Mouse (Mus musculus): ENCODE data around the gene Zfp692. TPM values are rescaled to one million over a fixed set of nuclear protein-coding genes. Genes with fewer than 3 reads are reported as not detected.
A peak's percentile ranks its signal among the peaks of the same experiment; 100 is the strongest.
"Not testable (repeated sequence)": the region's sequence is repeated elsewhere in the genome, so short reads cannot be mapped to it uniquely, and the experiment has no call there.

The Zfp692 gene
- total RNA-seq (2015) = 22.7 and 27.3 TPM in 2 replicates
- total RNA-seq (2017) = 33.0 and 36.8 TPM in 2 replicates

DNA sequence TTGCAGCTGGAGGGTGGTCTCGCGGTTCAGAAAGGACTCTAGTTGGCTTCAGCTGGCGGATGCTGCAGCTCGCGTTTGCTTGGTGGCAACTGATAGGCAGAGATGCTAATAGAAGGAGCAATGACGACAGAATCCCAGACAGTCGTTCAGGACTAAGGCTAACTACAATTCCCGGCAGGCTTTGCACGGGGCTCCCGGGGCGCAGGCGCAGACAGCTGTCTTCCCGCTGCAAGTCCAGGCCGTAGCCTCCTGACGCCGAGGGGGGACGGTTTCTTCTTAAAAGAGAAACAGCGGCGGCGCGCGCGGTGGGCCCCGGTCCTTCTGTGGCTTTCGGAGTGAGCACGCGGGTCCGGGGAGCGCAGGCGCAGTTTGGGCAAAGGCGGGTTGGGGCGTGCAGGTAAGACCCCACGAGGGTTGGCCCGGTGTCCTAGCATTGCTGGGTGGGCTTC lies at the start of gene Zfp692:
Gene Zfp692 (plus strand): TSS at position 210 of the 449 bp plus-strand sequence.
- ATAC-seq (replicated peaks; ENCODE audit: poor library complexity) = peak; percentile 58

DNA sequence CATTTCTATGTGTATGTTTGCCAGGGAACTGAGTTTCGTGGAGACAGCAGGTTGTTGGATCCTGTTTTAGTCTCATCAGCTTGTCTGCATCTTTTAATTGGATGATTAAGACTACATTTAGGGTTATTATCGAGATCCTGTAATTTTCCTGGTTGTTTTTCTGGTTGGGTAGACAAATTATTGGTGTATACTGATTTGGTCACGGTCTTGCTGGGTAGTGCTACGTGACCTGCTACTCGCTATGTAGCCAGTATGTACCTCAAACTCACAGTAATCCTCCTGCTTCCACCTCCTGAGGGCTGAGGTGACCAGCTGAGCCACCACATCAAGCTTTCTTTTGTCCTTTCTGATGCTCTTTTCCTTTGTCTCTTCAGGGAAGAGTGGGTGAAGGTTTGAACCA lies 49.1 kb upstream of the Zfp692 start:
- no peak for ATAC-seq (replicated peaks; ENCODE audit: poor library complexity)

DNA sequence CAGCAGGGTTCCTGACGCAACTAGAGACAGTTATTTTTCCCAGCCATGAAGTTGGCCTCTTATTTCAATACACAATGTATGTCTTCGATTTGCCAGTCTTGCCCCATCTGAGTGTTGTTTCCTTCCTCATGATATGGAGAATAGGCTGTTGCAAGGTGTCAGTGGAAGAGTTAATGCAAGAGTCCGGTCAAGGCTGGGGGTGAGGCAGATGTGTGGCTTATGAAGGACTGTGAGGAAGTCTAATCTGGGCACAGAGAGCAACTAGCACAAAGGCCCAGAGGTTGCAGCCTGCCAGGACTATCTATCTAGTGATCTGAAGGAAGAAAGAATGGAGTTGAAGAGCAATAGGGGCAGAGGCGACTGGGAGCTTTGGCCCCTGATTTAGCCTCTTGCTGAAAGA lies 46.7 kb upstream of the Zfp692 start:
- ATAC-seq (replicated peaks; ENCODE audit: poor library complexity) = peak; percentile 95

DNA sequence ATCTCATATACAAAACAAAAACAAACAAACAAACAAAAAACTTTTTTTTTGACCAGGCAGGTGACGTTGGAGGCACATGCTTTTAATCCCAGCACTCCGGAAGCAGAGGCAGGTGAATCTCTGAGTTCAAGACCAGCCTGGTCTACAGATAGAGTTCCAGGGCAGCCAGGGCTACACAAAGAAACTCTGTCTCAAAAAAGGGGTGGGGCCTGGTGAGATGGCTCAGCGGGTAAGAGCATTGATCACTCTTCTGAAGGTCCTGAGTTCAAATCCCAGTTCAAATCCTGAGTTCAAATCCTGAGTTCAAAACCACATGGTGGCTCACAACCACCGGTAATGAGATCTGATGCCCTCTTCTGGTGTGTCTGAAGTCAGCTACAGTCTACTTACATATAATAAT lies 45.0 kb upstream of the Zfp692 start:
- no peak for ATAC-seq (replicated peaks; ENCODE audit: poor library complexity)

DNA sequence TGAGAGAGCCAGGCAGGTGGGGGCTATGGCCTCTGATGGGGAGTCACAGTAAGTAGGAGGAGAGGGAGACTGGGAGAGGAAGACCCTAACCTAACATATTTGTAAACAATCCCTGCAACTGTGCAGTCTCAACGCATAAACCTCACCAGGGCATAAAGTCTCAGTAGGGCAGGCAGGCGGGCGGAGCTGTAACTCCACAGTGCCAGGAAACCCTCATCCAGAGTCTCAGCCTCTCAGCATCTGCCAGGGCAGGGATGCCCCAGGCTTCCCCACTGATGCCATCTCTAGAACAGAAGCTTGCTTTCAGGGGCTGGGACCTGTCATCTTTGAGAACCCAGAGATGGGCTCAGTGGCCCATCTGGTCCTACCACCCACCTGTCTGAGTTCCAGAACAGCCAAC lies 44.5 kb upstream of the Zfp692 start:
- ATAC-seq (replicated peaks; ENCODE audit: poor library complexity) = no peak

DNA sequence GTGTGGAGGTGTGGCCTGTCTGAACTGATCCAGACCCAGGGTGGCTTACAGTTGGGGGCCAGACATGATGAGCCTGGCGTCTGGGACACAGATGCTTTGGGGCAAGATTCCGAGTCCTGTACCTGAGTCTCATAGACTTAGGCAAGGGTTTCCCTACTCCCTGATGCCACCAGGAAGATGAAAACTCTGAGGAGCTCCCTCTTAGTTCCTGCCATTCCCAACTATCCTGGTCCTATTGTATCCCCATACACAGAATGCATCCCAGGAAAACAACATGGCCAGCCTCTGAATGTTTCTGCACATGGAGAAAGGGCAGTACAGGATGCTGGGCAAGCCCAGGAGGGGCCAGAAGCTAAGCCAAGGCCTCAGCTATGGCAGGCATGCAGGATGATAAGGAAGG lies 43.4 kb upstream of the Zfp692 start:
- no peak for ATAC-seq (replicated peaks; ENCODE audit: poor library complexity)

DNA sequence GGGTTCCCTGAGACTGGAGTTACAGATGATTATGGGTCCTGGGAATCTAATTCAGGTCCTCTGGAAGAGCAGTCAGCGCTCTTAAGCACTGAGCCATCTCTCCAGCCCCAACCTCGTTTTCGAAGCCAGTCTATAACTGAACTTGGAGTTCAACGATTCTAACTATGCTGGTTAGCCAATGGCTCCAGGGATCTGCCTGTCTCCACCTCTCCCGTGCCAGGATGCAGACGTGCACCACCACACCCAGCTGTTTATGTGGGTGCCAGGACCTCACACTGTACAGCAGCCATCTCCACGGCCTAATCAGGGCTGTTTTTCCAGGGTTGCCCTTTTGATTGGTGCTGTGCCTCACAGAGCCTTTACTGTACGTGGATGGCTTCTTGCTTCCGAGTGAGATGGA lies 42.3 kb upstream of the Zfp692 start:
- no peak for ATAC-seq (replicated peaks; ENCODE audit: poor library complexity)

DNA sequence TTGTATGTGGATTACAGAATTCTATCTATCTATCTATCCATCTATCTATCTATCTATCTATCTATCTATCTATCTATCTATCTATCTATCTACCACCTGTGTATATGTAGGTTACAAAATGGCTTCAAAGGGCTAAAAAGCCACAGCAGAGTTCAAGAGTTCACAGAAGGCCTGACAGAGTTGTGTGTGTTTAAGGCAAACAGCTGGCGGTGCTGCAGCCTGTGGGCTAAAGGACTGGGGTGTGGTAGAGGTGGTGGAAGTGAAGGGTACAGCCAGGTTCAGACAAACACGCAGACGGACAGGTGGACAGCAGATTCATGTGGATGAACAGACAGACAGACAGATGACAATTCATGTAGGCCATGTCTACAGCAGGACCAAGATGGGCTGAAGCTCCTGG lies 38.6 kb upstream of the Zfp692 start:
- ATAC-seq (replicated peaks; ENCODE audit: poor library complexity) = no peak

DNA sequence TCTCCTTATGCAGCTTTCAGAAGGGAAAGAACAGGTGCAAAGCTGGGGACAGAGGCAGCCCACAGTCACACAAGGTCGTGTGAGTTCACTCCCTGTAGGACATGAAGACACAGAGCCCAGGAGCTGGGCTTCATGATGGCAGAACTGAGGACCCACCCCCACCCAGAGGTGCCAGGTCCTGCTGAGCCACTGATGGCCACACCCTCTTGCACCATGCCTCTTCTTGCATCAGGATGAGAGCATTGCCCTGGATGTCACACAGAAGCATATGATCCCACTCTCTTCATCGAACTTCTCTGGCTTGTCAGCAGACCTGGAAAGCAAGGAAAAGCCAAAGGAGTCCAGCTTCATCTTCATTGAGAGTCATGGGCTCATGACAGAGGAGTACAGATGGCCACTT lies 32.3 kb upstream of the Zfp692 start, which contains the start of gene 4930438A08Rik:
Gene 4930438A08Rik (plus strand): TSS at position 228 of the 400 bp plus-strand sequence.
- peak; percentile 81 for ATAC-seq (replicated peaks; ENCODE audit: poor library complexity)

DNA sequence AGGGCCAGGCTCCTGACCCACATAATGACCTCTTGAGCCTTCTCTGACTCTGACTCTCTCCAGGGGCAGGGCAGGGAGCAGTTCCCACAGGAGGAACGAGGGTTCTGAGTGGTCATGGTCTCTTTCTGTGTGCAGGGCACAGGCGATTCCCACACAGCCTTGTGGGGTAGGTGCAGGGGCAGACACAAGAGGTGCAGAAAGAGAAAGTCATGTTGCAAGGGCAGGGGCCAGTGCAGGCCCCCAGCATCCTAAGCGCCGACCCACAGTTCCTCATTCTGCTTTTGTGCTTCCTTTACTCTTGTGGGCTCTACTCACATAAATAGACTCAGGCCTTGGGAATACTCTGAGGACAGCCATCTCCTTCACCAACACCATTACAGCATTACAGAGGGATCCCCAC lies 31.1 kb upstream of the Zfp692 start:
- ATAC-seq (replicated peaks; ENCODE audit: poor library complexity) = peak; percentile 80

DNA sequence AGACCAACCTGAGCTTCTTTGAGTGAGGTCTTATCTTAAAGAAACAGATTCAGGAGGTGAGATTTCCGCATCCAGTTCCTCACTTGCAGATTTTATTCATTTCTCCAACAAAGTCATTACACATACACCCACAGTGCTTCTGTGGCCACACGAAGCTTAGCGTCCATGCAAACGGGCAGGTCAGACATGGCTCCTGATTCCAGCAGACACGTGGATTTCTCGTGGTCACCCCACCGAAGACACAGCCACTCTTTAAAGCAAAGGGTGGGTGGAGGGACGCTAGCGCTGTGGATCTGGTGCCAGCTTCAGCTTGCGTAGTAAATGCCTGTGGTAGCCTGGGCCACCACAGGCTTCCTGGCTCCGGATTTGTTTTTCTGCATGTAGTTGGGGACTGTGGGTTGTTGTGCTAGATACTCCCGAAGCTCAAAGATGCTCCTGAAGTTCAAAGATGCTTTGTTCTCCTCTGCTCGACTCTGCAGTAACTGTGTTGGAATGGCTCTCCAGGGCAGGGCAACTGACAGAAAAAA lies 24.8 kb upstream of the Zfp692 start:
- peak; percentile 29; the same call in 1 of the 2 replicates for ATAC-seq (replicated peaks; ENCODE audit: poor library complexity)

DNA sequence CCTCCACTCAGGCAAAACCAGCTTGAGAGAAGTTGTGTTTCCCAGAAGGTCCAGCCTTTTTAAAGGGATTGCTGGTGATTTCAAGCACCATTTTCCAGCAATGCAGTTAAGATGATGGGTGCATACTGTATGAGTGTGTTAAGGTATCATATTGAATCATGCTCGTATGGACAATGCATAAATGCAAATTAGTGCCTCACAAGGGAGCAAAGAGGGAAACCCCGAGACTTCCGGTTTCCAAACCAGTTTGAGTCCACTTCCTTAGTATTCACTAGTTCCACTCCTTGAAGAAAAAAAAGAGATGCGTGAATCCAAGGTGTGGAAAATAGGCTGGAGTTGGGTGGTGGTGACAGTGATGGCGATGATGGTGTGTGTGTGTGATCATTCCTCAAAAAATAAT lies 24.4 kb upstream of the Zfp692 start:
- ATAC-seq (replicated peaks; ENCODE audit: poor library complexity) = no peak

DNA sequence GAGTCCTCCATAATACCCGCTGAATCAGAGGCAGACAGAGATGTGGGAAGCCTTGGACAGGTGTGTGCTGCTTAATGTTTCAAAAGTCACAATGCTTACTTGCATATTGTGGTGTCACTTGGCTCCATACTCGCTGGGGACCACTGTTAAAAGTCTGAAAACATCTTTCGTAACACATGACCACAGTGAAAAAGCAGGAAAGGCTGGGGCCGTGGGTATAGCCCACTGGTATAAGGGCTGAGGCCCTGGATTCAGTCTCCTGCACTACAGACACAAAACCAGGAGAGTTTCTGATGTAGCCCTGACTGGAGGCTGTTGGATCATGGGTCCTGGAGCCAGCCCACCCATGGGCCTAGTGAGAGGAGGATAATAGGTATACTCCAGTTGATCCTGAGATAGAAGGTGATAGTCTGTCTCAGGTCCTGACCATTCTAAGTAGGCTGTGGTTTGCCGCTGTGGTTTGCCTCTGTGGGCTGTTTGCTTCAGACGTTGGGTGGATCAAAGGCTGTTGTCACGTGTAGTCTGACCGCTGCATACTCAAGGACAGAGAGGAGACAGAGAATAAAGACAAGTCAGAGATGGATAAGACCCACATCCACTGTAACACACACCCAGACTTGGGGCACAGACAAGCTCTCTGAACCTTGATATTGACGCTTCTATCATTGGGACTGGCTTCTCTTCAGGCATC lies 16.7 kb upstream of the Zfp692 start:
- ATAC-seq (replicated peaks; ENCODE audit: poor library complexity) = peak; percentile 80

DNA sequence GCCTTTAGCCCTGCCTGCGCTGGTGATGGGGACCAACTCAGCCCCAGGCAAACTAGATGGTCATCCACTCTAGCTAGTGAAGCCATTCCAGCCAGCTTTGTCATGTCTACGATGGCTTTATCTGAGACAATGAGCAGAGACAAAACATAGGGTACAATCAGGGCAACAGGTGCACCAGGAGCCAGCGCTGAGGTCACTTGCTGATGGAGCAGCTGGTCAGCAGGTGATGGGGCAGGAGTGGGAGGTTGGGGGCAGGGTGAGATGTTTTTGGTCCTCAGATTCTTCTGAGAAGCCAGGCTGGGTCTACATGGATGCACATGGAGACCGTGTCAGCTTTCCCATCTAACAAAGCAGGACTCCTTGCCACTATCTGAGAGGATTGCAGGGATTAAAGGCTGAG lies 16.1 kb upstream of the Zfp692 start:
- ATAC-seq (replicated peaks; ENCODE audit: poor library complexity) = no peak

DNA sequence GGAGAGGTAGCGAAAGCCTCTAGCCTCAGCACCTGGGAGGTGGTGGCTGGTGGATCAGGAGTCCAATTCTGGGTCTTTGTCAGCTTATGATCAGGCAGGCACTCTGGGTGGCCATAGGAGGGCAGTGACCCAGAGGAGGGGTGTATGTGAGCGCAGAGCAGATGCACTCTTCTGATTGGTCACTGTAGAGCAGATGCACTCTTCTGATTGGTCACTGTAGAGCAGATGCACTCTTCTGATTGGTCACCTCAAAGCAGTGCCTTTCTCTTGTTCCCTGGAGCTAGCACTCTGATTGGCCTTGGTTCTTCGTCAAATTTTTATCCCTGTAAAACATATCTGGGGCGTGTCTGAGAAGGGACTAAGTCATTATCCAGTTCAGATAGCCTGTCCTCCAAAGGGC lies 14.1 kb upstream of the Zfp692 start:
- no peak for ATAC-seq (replicated peaks; ENCODE audit: poor library complexity)

DNA sequence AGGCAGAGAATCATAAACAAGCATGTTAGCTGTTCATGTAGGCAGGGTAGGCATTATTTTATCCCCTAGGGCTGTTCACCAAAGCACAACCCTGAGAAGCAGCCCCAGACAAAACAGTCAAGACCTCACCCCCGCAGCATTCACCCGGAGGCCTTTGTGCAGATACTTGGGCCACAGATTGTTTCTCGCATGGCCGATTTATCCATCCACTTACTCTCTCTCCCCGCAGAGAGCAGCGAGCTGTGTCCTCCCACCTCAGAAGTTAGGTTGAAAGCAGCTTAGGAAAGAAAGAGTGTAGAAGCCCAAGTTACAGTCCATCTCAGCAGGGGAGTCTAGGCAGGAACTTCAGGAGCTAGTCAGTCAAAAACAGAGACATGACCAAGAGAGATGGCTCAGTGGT lies 9.5 kb upstream of the Zfp692 start:
- no peak for ATAC-seq (replicated peaks; ENCODE audit: poor library complexity)

DNA sequence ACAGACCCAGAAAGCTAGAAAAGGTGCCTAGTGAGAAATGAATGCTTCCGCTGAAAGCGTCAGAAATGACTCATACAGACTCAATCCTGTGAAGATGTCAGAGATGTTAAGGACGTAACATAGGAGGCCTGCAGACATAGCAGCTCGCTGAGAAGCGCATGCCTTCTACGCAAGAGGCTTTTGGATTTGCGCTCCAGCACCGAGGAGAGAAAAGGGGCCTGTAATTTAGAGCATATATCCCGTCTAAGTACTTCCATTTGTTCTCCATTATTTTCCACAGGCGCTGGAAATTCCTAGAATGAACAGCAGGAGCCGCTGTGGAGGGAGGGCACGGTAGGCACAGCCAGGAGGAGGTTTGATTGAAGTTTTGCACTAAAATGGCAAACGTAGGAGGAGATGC lies 5.8 kb upstream of the Zfp692 start:
- peak; percentile 35 for ATAC-seq (replicated peaks; ENCODE audit: poor library complexity)

DNA sequence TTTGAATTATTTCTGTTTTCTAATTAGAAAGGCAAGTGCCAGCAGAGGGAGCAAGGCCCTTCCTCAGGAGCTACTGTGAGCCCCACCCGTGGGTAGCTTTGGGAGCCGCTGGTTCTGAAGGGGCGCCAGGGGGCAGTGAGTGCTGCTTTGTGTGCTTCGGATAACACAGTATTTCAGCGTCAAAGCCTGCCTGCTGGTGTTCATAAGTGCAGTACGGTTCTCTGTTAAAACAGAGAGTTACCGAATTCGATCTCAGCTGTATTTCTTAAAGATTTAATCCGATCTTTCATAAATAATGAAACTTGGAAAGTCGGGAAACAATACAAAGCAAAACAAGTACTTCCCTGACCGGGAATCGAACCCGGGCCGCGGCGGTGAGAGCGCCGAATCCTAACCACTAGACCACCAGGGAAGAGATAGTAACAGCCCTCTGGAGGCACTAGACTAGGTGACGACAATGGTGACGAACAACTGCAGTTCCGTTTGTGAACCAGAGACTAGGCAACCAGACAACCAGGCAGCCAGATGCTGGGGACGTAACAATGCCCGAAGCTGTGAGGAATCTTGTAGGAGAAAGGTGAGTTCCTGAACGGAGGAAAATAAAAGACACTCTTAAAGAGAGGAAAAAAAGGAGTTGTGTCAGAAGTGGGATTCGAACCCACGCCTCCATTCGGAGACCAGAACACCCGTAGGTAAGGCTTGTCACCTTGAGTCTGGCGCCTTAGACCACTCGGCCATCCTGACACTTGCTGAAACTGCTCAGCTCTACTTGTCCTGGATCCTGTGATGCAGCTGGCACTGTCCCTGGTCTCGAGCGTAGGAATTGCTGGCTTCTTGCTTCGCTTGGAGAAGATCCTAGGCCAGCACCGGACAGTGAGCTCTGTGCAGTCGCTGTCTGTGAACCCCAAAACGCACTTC lies 4.8 kb upstream of the Zfp692 start:
- ATAC-seq (replicated peaks; ENCODE audit: poor library complexity) = peak; percentile 79

DNA sequence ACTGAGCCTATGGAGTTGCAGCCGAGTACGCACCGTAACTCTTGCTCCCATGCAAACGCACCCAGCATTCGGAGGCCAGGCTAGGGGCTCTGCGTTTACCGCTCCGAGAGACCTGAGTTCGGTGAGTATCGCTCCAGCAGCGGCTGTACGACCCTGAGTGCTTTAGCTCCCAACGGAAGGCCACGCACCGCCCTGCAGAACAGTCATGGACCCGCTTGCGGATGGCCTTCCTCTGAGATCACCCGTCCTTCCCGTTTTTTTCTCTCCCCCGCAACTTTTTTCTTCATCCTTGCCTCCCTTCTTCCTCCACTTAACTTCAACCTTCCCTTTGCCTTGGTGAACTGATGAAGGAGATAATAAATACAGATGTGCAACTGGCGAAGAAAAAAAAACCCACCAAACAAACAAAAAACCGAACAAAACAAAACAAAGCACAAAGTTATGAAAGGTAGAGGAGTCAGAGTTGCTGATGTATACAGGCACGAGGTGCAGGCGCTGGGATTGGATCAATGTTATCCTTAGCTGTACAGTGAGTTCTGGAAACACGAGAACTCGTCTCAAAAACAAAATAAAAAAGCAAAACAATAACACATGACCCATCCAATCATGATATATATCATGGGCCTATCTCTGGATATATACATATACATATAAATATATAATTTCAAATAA lies 4.0 kb upstream of the Zfp692 start:
- peak; percentile 23 for ATAC-seq (replicated peaks; ENCODE audit: poor library complexity)

DNA sequence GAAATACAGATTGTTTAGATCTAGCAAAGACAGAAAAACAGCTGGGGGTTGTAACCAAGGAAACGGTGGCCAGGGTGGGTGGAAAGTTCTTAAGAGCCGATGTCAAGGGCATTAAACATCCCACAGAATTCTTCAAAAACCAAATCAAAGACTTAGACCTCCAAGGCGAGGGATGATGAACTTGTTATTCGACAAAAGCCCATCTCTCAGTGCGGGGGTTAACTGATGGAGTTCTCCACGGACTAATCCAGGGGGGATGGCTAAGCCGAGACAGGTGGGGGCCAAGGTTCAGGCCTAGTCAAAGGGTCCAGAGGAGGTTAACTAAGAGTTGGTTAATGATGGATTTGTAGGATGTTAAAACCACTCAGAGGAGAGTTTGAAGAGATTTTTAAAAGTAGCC lies 3.3 kb upstream of the Zfp692 start:
- no peak for ATAC-seq (replicated peaks; ENCODE audit: poor library complexity)

DNA sequence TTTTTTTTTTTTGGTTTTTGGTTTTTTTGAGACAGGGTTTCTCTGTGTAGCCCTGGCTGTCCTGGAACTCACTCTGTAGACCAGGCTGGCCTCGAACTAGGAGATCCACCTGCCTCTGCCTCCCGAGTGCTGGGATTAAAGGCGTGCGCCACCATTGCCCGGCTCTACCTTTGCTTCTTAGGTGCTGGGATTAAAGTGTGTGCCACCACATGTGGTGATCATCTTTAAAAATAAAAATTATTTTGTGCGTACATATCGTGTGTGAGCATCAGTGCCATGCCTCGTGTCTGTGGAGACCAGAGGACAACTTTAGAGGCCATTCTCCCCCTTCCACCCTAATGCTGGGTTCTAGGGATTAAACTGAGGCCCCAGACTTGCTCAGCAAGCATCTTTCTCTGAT lies 1.6 kb upstream of the Zfp692 start:
- not testable (repeated sequence) for ATAC-seq (replicated peaks; ENCODE audit: poor library complexity)
